Mouse (Mus musculus) forebrain, embryonic 16.5 days (tissue): ENCODE measurements around the gene Rbm20. TPM values are rescaled to one million over a fixed set of nuclear protein-coding genes. Genes with fewer than 3 reads are reported as not detected.

Source experiments
- ATAC-seq: fragments of 200-750 bp; cut with Nextera tagmentation; 2 replicates; pipeline ENCODE4 v1.8.0; 2017; ENCODE audit warnings: mild to moderate bottlenecking, moderate library complexity
- H3K27ac ChIP-seq: fragments of 300-500 bp; sonication (generic); 2 replicates; pipeline ENCODE4 v1.5.1; 2014; ENCODE audit warnings: low read length, control low read depth
- H3K27me3 ChIP-seq: fragments of 300-500 bp; sonication (generic); replicated peaks from 2 replicates; pipeline ENCODE4 v1.6.1; 2014; ENCODE audit warnings: low read length; ENCODE audit not compliant: control insufficient read depth, insufficient read depth
- H3K36me3 ChIP-seq: fragments of 300-500 bp; sonication (generic); 2 replicates; pipeline ENCODE4 v1.6.1; 2014; ENCODE audit not compliant: control insufficient read depth, insufficient read depth
- H3K4me1 ChIP-seq: fragments of 300-500 bp; sonication (generic); replicated peaks from 2 replicates; pipeline ENCODE4 v1.6.1; 2014; ENCODE audit warnings: low read length; ENCODE audit not compliant: control insufficient read depth, insufficient read depth
- H3K4me2 ChIP-seq: fragments of 300-500 bp; sonication (generic); 2 replicates; pipeline ENCODE4 v1.6.1; 2014; ENCODE audit warnings: mild to moderate bottlenecking, low read length, control low read depth
- H3K4me3 ChIP-seq: fragments of 300-500 bp; sonication (generic); replicated peaks from 2 replicates; pipeline ENCODE4 v1.5.1; 2014; ENCODE audit warnings: mild to moderate bottlenecking, low read length, control low read depth
- H3K9ac ChIP-seq: fragments of 300-500 bp; sonication (generic); replicated peaks from 2 replicates; pipeline ENCODE4 v1.6.1; 2014; ENCODE audit warnings: low read depth, low read length, control low read depth
- H3K9me3 ChIP-seq: fragments of 300-500 bp; sonication (generic); 2 replicates; pipeline ENCODE4 v1.6.1; 2016; ENCODE audit warnings: low read length; ENCODE audit not compliant: control insufficient read depth
- WGBS: fragments of 180-500 bp; shearing (Covaris S2); extraction: QIAGEN DNeasy Blood & Tissue Kit; methylation state at CpG from one replicate; pipeline ENCODE4 v1.1.7; 2014; 5-methylcytosine and 5-hydroxymethylcytosine counted together
- polyA plus RNA-seq: library from polyadenylated mRNA; unstranded; fragments of >200 nt; fragmentation: Nextera tagmentation; extraction: Ambion mirVana; gene quantifications from 2 replicates; pipeline ENCODE4 v1.2.1, GENCODE M21; 2015

The Rbm20 gene
- polyA plus RNA-seq, 1 experiment from 2014 or later, result 3.9 TPM

DNA sequence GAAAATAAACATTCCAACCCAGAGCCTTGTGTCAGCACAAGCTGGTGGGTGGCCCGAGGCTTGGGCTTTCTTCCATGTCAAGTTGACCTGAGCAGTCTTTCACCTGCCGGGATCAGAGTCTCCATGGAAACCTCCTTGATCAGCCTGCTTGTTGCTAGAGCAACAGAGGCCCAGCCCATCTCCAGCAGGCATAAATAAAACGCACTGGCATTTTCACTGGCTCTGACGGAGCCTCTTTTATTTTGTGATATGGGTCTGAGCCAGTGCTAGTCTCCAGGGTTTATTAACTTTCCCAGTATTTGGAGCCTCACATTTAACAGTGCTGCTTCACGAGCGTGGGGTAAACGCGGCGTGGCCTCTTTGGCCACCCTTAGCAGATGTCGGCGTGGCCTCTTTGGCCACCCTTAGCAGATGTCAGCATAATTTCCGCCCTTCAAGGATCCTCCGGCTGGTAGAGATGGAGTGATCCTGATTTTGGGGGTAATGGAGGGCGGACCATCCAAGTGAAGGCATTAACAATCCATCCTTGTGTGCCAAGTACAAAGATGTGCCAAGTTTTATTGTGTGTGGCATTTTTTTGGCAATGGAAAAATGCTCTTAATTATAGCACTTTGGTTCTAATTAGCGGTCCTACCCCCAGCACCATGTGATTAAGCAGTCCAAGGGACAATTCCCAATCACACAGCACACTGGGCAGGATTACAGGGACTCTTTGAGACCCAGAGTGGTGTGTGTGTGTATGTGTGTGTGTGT lies 175.8 kb downstream of the Rbm20 start:
- Histone ChIP-seq H3K4me1 (peaks cover 74% of the 10 kb centered on the region), H3K9ac (peak overlapping the region; percentile 46)
- WGBS, result 8% methylated on average over 15 of the region's 15 CpGs

GRCm38 (mm10) chr19:53854978-53855377 lies 177.9 kb downstream of the Rbm20 start:
- Histone ChIP-seq H3K27ac (no peak overlapping the region), H3K9me3 (no peaks in the 10 kb centered on the region), H3K4me1 (peaks cover 75% of the 10 kb centered on the region), H3K4me3 (no peak overlapping the region), H3K9ac (no peak overlapping the region), H3K4me2 (no peak overlapping the region), H3K36me3 (no peaks in the 10 kb centered on the region), H3K27me3 (no peaks in the 10 kb centered on the region)
- 65% methylated on average over 4 of the region's 4 CpGs for WGBS
- no peak for ATAC-seq

More for the DNA sequence above, 175.8 kb downstream of the Rbm20 start:
- H3K27ac ChIP-seq, result peak overlapping the region; percentile 91
- peak overlapping the region; percentile 50 for H3K4me2 ChIP-seq
- no peaks in the 10 kb centered on the region for H3K27me3 ChIP-seq
- H3K4me3 ChIP-seq, result peak overlapping the region; percentile 29
- peak; percentile 91 for ATAC-seq
- H3K36me3 ChIP-seq, result no peaks in the 10 kb centered on the region
- H3K9me3 ChIP-seq, result no peaks in the 10 kb centered on the region

GRCm38 (mm10) chr19:53855781-53856180 lies 178.7 kb downstream of the Rbm20 start:
- Histone ChIP-seq H3K27me3 (no peaks in the 10 kb centered on the region), H3K4me1 (peaks cover 67% of the 10 kb centered on the region), H3K4me3 (no peak overlapping the region), H3K9ac (no peak overlapping the region), H3K4me2 (peak overlapping the region; percentile 5; the same call in 1 of the 2 replicates), H3K36me3 (no peaks in the 10 kb centered on the region), H3K27ac (no peak overlapping the region), H3K9me3 (no peaks in the 10 kb centered on the region)
- 28% methylated on average over 5 of the region's 5 CpGs for WGBS
- no peak for ATAC-seq

DNA sequence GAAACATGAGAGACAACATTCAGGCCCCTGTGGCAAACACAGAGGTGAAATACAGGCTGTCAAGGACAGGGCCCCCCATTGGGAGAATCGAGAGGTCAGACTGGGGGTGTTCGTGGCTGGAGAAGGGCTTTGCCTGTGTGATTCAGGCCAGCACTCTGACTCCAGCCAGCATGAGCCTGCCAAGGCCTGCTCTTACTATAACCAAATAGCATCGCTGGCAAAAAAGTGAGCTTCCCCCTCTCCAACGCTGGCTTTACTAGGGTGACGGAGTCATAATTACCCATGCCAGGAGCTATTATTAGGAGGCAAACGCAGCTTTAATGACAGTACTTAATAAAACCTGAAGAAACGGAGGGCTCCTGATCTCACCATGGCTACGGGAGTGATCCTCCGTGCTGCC lies 179.7 kb downstream of the Rbm20 start:
- H3K9ac ChIP-seq, result 0 out of 2 replicates have a peak overlapping the region, but pooled peaks have one; percentile 10
- 33% methylated on average over 9 of the region's 9 CpGs for WGBS

DNA sequence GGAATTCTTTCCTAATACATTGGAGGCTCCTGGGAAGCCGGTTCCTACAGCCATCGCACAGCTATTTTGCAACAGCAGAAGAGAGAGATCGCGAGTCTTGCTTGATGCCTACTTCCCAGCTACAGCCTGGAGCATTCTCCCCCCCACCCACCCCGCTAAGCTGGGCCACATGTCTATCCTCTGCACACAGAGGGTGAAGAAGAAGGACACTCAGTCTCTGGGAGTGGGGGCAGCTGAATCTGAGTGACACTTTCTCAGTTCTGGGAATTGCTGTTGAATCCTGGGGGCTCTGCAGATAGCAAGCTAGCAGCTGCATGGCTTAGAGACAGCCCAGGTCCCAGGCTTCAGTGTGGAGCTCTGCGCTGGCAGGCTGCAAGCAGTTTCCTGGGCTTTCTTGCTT lies 180.9 kb downstream of the Rbm20 start:
- Histone ChIP-seq H3K9ac (no peak overlapping the region), H3K36me3 (no peaks in the 10 kb centered on the region), H3K27me3 (no peaks in the 10 kb centered on the region), H3K4me1 (peaks cover 45% of the 10 kb centered on the region), H3K4me3 (no peak overlapping the region), H3K27ac (no peak overlapping the region), H3K9me3 (no peaks in the 10 kb centered on the region), H3K4me2 (no peak overlapping the region)
- ATAC-seq, result no peak
- WGBS, result 74% methylated on average over 6 of the region's 6 CpGs

More for the DNA sequence above, 179.7 kb downstream of the Rbm20 start:
- Histone ChIP-seq H3K4me3 (no peak overlapping the region), H3K27ac (no peak overlapping the region), H3K4me1 (peaks cover 57% of the 10 kb centered on the region), H3K36me3 (no peaks in the 10 kb centered on the region), H3K27me3 (no peaks in the 10 kb centered on the region), H3K9me3 (no peaks in the 10 kb centered on the region), H3K4me2 (no peak overlapping the region)
- ATAC-seq, result no peak

DNA sequence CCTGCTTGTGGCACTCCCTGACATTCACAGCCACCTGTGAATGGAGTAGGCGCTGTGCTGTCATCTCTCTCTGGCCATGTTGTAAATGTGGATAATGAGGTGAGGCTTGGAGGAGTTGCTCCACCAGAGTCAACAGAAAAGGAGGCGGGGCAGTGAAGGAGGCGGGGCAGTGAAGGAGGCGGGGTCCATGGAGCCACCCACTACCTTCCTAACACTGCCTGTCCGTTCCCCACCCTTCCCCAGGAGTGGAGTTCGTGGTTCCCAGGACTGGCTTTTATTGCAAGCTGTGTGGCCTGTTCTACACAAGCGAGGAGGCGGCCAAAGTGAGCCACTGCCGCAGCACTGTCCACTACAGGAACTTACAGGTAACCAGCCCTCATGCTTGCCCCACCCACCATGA lies 182.0 kb downstream of the Rbm20 start:
- WGBS, result 29% methylated on average over 9 of the region's 9 CpGs
- Histone ChIP-seq H3K27ac (no peak overlapping the region), H3K4me3 (no peak overlapping the region), H3K9me3 (no peaks in the 10 kb centered on the region), H3K4me1 (peaks cover 34% of the 10 kb centered on the region), H3K36me3 (no peaks in the 10 kb centered on the region), H3K9ac (no peak overlapping the region), H3K4me2 (no peak overlapping the region), H3K27me3 (no peaks in the 10 kb centered on the region)
- no peak for ATAC-seq

GRCm38 (mm10) chr19:53859593-53859992 lies 182.5 kb downstream of the Rbm20 start:
- no peak overlapping the region for H3K9ac ChIP-seq
- no peak overlapping the region for H3K4me3 ChIP-seq
- WGBS, result 54% methylated on average over 7 of the region's 7 CpGs
- H3K4me1 ChIP-seq, result peaks cover 34% of the 10 kb centered on the region
- H3K9me3 ChIP-seq, result no peaks in the 10 kb centered on the region
- no peak overlapping the region for H3K4me2 ChIP-seq
- no peaks in the 10 kb centered on the region for H3K27me3 ChIP-seq
- H3K27ac ChIP-seq, result no peak overlapping the region
- no peak for ATAC-seq
- H3K36me3 ChIP-seq, result no peaks in the 10 kb centered on the region

- H3K36me3 ChIP-seq, result no peaks in the 10 kb centered on the region
- 85% methylated on average over 7 of the region's 7 CpGs for WGBS
- no peak overlapping the region for H3K9ac ChIP-seq
- no peak for ATAC-seq
- H3K9me3 ChIP-seq, result no peaks in the 10 kb centered on the region
- peaks cover 18% of the 10 kb centered on the region for H3K4me1 ChIP-seq
- no peaks in the 10 kb centered on the region for H3K27me3 ChIP-seq
- no peak overlapping the region for H3K27ac ChIP-seq
- H3K4me2 ChIP-seq, result no peak overlapping the region
- H3K4me3 ChIP-seq, result no peak overlapping the region
Observed at GRCm38 (mm10) chr19:53861346-53861745, 184.2 kb downstream of the Rbm20 start.

- no peak overlapping the region for H3K4me3 ChIP-seq
- peaks cover 5% of the 10 kb centered on the region for H3K4me1 ChIP-seq
- H3K9ac ChIP-seq, result no peak overlapping the region
- H3K27ac ChIP-seq, result no peak overlapping the region
- 71% methylated on average over 8 of the region's 8 CpGs for WGBS
- no peaks in the 10 kb centered on the region for H3K27me3 ChIP-seq
- no peak for ATAC-seq
- no peaks in the 10 kb centered on the region for H3K9me3 ChIP-seq
- H3K4me2 ChIP-seq, result no peak overlapping the region
- H3K36me3 ChIP-seq, result no peaks in the 10 kb centered on the region
Observed at GRCm38 (mm10) chr19:53862573-53863246, 185.6 kb downstream of the Rbm20 start.
